Mouse (Mus musculus): ENCODE results near the gene Slc15a4. TPM values are rescaled to one million over a fixed set of nuclear protein-coding genes. Genes with fewer than 3 reads are reported as not detected.

Gene Slc15a4
- total RNA-seq, 2 experiments from 2014 or later, result 18.2 to 35.4 TPM

DNA sequence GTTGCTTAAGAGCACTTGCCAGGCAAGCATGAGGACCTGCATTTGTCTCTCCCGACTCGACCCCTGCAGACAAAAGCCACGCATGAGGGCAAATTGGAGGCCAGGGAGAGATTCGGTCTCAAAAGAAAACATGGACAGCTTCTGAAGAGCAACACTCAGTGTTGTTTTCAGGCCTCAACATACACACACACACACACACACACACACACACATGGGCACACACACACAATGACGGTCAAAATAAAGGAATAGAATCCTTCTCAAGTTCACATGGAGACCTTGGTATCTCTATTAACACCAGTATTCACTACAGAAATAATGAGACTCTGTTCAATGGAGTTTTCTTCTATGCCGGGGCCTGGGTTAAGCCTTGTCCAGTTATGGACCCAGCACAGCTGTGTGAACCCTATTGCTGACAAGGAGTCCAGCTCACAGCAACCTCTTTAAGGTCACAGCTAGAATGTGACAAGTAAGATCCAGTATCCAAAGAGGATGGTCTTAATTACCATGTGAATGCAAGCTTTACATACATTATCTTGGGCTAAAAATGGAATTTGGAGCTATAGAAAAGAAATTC, 65.4 kb downstream of the Slc15a4 start:
- ATAC-seq (replicated peaks; ENCODE audit: poor library complexity), result no peak

DNA sequence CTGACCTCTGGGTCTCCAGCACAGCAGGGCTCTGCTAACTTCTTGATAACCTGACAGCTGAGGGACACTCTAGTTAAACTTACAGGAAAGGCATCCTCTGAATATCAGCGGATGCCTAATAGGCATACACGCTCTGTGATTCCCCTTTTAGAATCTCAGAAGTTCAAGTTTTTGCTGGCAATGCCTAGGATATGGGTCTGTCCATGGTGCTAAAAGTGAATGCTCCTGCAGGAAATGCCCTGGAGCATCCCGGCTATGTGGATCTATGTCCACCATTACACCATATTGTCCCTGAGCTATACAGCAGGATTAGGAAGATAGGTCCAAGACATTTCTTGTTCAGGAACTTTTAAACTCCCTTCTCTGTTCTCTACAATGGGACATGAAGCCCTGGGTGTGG, 71.6 kb downstream of the Slc15a4 start:
- ATAC-seq (replicated peaks; ENCODE audit: poor library complexity), result no peak

DNA sequence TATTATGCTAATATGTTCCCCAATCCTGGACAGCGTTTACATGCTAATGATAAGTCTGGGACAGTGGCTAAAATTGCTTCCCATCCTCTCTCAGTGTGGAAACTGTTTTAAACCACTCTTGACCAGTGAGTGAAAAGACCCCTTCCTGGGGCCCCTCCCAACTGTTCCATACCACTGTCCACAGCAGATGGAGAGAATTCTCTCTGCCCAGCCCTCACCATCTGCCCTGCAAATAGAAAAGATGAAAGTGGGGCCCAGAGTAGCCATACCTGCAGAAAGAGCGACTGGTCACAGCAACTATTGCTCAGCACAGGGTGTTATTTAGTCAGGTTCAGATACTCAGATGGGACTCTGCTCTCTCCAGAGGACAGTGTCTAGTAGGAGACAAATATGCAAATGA, 84.6 kb downstream of the Slc15a4 start:
- ATAC-seq (replicated peaks; ENCODE audit: poor library complexity), result no peak

DNA sequence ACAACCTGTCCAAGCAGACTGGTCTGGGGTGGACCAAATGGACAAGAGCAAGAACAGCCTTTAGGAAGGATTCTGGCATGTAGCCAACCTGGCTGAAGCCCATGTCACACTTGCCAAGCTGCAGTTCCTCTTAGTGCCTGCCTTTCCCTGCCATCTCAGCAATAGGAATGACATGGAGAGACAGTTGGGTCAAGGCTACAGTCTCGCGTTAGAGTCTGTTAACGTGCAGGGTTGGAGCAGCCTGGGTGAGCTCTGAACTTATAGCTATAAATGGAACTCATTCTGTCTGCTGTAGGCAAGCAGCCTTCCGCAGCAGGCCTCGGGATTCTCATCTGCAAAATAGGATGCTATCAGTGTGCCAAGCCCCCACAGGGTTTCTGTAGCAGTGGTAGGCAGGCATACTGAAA, 86.1 kb downstream of the Slc15a4 start:
- no peak for ATAC-seq (replicated peaks; ENCODE audit: poor library complexity)

Other genes starting within 250 kb of the Slc15a4 start
- 6.2 and 7.0 TPM in 2 replicates for gene Glt1d1, start 635 bp downstream of the Slc15a4 start, total RNA-seq (2015)
- 8.5 and 9.5 TPM in 2 replicates for gene Glt1d1, start 635 bp downstream of the Slc15a4 start, total RNA-seq (2017)